Mouse (Mus musculus): ENCODE results near the gene Mtmr11. TPM values are rescaled to one million over a fixed set of nuclear protein-coding genes. Genes with fewer than 3 reads are reported as not detected.

Gene Mtmr11
- polyA plus RNA-seq, 1 experiment from 2014 or later = 10.3 TPM

Small RNAs within 50 kb of the gene (microRNA-seq; reads per million reads assigned to microRNA genes)
- 0.65 reads per million for gene Gm44492

Other genes with a start within 250 kb of the Mtmr11 start
- 117 and 118 TPM in 2 replicates for gene Anp32e, start 232.8 kb upstream of the Mtmr11 start, polyA plus RNA-seq (2015; fragmentation: Nextera tagmentation; extraction: Ambion mirVana)
- 47.8 and 49.5 TPM in 2 replicates for gene Plekho1, start 166.0 kb upstream of the Mtmr11 start, polyA plus RNA-seq (2015; fragmentation: Nextera tagmentation; extraction: Ambion mirVana)
- gene Vps45, start 103.5 kb upstream of the Mtmr11 start, polyA plus RNA-seq (2015; fragmentation: Nextera tagmentation; extraction: Ambion mirVana) = 56.1 and 63.2 TPM in 2 replicates
- gene Otud7b, start 57.5 kb upstream of the Mtmr11 start, polyA plus RNA-seq (2015; fragmentation: Nextera tagmentation; extraction: Ambion mirVana) = 8.6 and 9.6 TPM in 2 replicates
- gene Sf3b4, start 10.3 kb downstream of the Mtmr11 start, polyA plus RNA-seq (2015; fragmentation: Nextera tagmentation; extraction: Ambion mirVana) = 127 and 146 TPM in 2 replicates
- 126 and 137 TPM in 2 replicates for gene Sv2a, start 19.1 kb downstream of the Mtmr11 start, polyA plus RNA-seq (2015; fragmentation: Nextera tagmentation; extraction: Ambion mirVana)
- 56.0 and 56.3 TPM in 2 replicates for gene Bola1, start 57.7 kb downstream of the Mtmr11 start, polyA plus RNA-seq (2015; fragmentation: Nextera tagmentation; extraction: Ambion mirVana)
- gene Hist2h2ab, start 57.9 kb downstream of the Mtmr11 start, polyA plus RNA-seq (2015; fragmentation: Nextera tagmentation; extraction: Ambion mirVana) = 0.42 and 0.77 TPM in 2 replicates
- gene Hist2h2ac, start 58.9 kb downstream of the Mtmr11 start, polyA plus RNA-seq (2015; fragmentation: Nextera tagmentation; extraction: Ambion mirVana) = 2.0 and 2.9 TPM in 2 replicates
- 4.6 and 4.7 TPM in 2 replicates for gene Hist2h2be, start 59.1 kb downstream of the Mtmr11 start, polyA plus RNA-seq (2015; fragmentation: Nextera tagmentation; extraction: Ambion mirVana)
- 1.2 and 1.7 TPM in 2 replicates for gene Hist2h3c2, start 77.1 kb downstream of the Mtmr11 start, polyA plus RNA-seq (2015; fragmentation: Nextera tagmentation; extraction: Ambion mirVana)
- gene Hist2h2aa2, start 78.3 kb downstream of the Mtmr11 start, polyA plus RNA-seq (2015; fragmentation: Nextera tagmentation; extraction: Ambion mirVana) = 28.7 and 39.4 TPM in 2 replicates
- 17.3 and 22.4 TPM in 2 replicates for gene Hist2h2aa1, start 83.5 kb downstream of the Mtmr11 start, polyA plus RNA-seq (2015; fragmentation: Nextera tagmentation; extraction: Ambion mirVana)
- gene Hist2h3c1, start 84.7 kb downstream of the Mtmr11 start, polyA plus RNA-seq (2015; fragmentation: Nextera tagmentation; extraction: Ambion mirVana) = 0.27 TPM in 1 of 2 replicates, not detected in the other
- gene Hist2h4, start 101.3 kb downstream of the Mtmr11 start, polyA plus RNA-seq (2015; fragmentation: Nextera tagmentation; extraction: Ambion mirVana) = 4.5 and 6.5 TPM in 2 replicates
- gene Hist2h3b, start 106.7 kb downstream of the Mtmr11 start, polyA plus RNA-seq (2015; fragmentation: Nextera tagmentation; extraction: Ambion mirVana) = 12.2 and 19.7 TPM in 2 replicates
- gene Hist2h2bb, start 107.7 kb downstream of the Mtmr11 start, polyA plus RNA-seq (2015; fragmentation: Nextera tagmentation; extraction: Ambion mirVana) = 3.0 and 4.2 TPM in 2 replicates
- 1.4 and 2.3 TPM in 2 replicates for gene Fcgr1, start 132.0 kb downstream of the Mtmr11 start, polyA plus RNA-seq (2015; fragmentation: Nextera tagmentation; extraction: Ambion mirVana)